Mouse (Mus musculus) liver, postnatal 0 days (tissue): Measurements from ENCODE around the gene Ip6k3.

Source experiments
- CTCF ChIP-seq: sonication (generic); IDR thresholded peaks from 2 replicates; pipeline ENCODE4 v1.5.1; 2016; ENCODE audit warnings: antibody characterized with exemption, low read depth
- EP300 ChIP-seq: IDR thresholded peaks from 2 replicates; pipeline ENCODE4 v1.6.1; 2016; ENCODE audit warnings: antibody characterized with exemption, low read depth, mild to moderate bottlenecking

DNA sequence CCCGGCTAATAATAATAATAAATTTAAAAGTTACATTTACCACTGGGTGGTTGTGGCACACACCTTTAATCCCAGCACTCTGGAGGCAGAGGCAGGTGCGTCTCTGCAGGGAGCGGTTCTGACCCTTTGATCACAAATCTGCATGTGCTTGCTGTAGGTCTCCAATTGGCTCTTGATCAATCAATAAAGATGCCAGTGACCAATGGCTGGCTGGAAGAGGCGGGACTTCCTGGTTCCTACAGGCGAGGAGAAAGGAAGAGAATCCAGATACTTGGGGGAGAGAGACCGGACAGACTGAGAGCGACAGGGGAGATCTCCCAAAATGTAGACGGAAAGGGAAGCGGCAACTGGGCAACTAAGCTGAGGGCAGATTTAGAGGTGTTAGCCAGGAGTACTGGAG lies 10.4 kb upstream of the Ip6k3 start:
- no peak for TF ChIP-seq CTCF
- no peak for TF ChIP-seq EP300
